Mouse (Mus musculus): ENCODE measurements at regions not wholly inside any gene's neighbourhood (a gene's known extent, or its start where the extent isn't known, plus 50 kb on each side); places are given as distances from the start of the nearest gene placed in this dataset.

- no peak for TF ChIP-seq CTCF (IDR thresholded peaks at IDR 0.05; ENCODE audit: low read depth, low read length)
- TF ChIP-seq POLR2A (IDR thresholded peaks at IDR 0.05; ENCODE audit: borderline replicate concordance, low read depth, low read length): no peak
Measured at GRCm38 (mm10) chr6:22443170-22443569, 87.1 kb upstream of the Fam3c start.
